Mouse (Mus musculus) cerebellum, postnatal 25 days (tissue): ENCODE measurements around the gene Amt.
A peak's percentile ranks its signal among the peaks of the same experiment; 100 is the strongest.
"Not testable (repeated sequence)": the region's sequence is repeated elsewhere in the genome, so short reads cannot be mapped to it uniquely, and the experiment has no call there.

Experiments
- DNase-seq, 2 experiments: peaks; one replicate each; pipeline ENCODE4 v3.0.0; 2021; ENCODE audit warnings: mixed read lengths in 2 of 2

Amt gene

GRCm38 (mm10) chr9:108284410-108284809 is 12.2 kb upstream of the Amt start:
- DNase-seq: peak; percentile 75 to 88

GRCm38 (mm10) chr9:108287526-108288238 is 9.0 kb upstream of the Amt start:
- not testable (repeated sequence) for DNase-seq

- DNase-seq: no peak
These were observed 7.3 kb upstream of the Amt start for GRCm38 (mm10) chr9:108289347-108289746.

GRCm38 (mm10) chr9:108290016-108290750 is 6.5 kb upstream of the Amt start, which contains the start of gene Nicn1:
Gene Nicn1 (plus strand): TSS chr9:108290429.
- DNase-seq: peak; percentile 85 to 90

GRCm38 (mm10) chr9:108290773-108291172 is 5.9 kb upstream of the Amt start:
- DNase-seq: peak in 1 of 2 experiments; percentile 16

- DNase-seq: no peak
These were observed 5.2 kb downstream of the Amt start for GRCm38 (mm10) chr9:108301853-108302252.

- no peak for DNase-seq
These were observed 8.1 kb downstream of the Amt start for GRCm38 (mm10) chr9:108304716-108305115.

GRCm38 (mm10) chr9:108305170-108305569 is 8.5 kb downstream of the Amt start:
- peak in 1 of 2 experiments; percentile 29 for DNase-seq

GRCm38 (mm10) chr9:108305629-108306520 is 9.2 kb downstream of the Amt start, which contains the start of the genes Rhoa and Tcta:
Gene Rhoa (plus strand): TSS chr9:108306129.
Gene Tcta (minus strand): TSS chr9:108306160.
- DNase-seq: peak; percentile 98

- DNase-seq: peak in 1 of 2 experiments; percentile 88
These were observed 9.9 kb downstream of the Amt start for GRCm38 (mm10) chr9:108306571-108306980.

GRCm38 (mm10) chr9:108307021-108307807 is 10.6 kb downstream of the Amt start:
- no peak for DNase-seq

- peak in 1 of 2 experiments; percentile 30 for DNase-seq
These were observed 11.5 kb downstream of the Amt start for GRCm38 (mm10) chr9:108308141-108308540.

GRCm38 (mm10) chr9:108317572-108317971 is 20.9 kb downstream of the Amt start:
- DNase-seq: no peak

GRCm38 (mm10) chr9:108318462-108318861 is 21.8 kb downstream of the Amt start:
- DNase-seq: no peak

GRCm38 (mm10) chr9:108322054-108322453 is 25.4 kb downstream of the Amt start:
- not testable (repeated sequence) for DNase-seq

- peak; percentile 42 to 53 for DNase-seq
These were observed 28.1 kb downstream of the Amt start for GRCm38 (mm10) chr9:108324784-108325183.

GRCm38 (mm10) chr9:108325811-108326210 is 29.2 kb downstream of the Amt start:
- DNase-seq: no peak

GRCm38 (mm10) chr9:108337848-108338550 is 41.3 kb downstream of the Amt start:
- DNase-seq: no peak

GRCm38 (mm10) chr9:108338551-108338885 is 41.9 kb downstream of the Amt start:
- DNase-seq: no peak

- DNase-seq: peak; percentile 85 to 88
These were observed 42.5 kb downstream of the Amt start, which contains the start of gene Gpx1 for GRCm38 (mm10) chr9:108338886-108339781. Gene Gpx1 (plus strand): TSS chr9:108338903.
